Mouse (Mus musculus) neural tube, embryonic 14.5 days (tissue): ENCODE results near the gene Usp1. TPM values are rescaled to one million over a fixed set of nuclear protein-coding genes. Genes with fewer than 3 reads are reported as not detected.
"Not testable (repeated sequence)": the region's sequence is repeated elsewhere in the genome, so short reads cannot be mapped to it uniquely, and the experiment has no call there.

Experiments
- ATAC-seq: fragments of 200-750 bp; cut with Nextera tagmentation; 2 replicates; pipeline ENCODE4 v1.8.0; 2017; ENCODE audit warnings: low read depth, mild to moderate bottlenecking, moderate TSS enrichment, moderate library complexity
- H3K27ac ChIP-seq: fragments of 300-500 bp; sonication (generic); 2 replicates; pipeline ENCODE4 v1.5.1; 2014; ENCODE audit warnings: low read depth, mild to moderate bottlenecking, control low read depth, low read length, moderate library complexity, mixed read lengths
- H3K27me3 ChIP-seq: fragments of 300-500 bp; sonication (generic); 2 replicates; pipeline ENCODE4 v1.6.1; 2014; ENCODE audit warnings: low read length; ENCODE audit not compliant: control insufficient read depth, insufficient read depth
- H3K36me3 ChIP-seq: fragments of 300-500 bp; sonication (generic); 2 replicates; pipeline ENCODE4 v1.6.1; 2014; ENCODE audit warnings: low read length, mixed read lengths; ENCODE audit not compliant: control insufficient read depth, insufficient read depth
- H3K4me1 ChIP-seq: fragments of 300-500 bp; sonication (generic); 2 replicates; pipeline ENCODE4 v1.6.1; 2014; ENCODE audit warnings: low read length; ENCODE audit not compliant: control insufficient read depth, insufficient read depth
- H3K4me2 ChIP-seq: fragments of 300-500 bp; sonication (generic); 2 replicates; pipeline ENCODE4 v1.6.1; 2014; ENCODE audit warnings: mild to moderate bottlenecking, low read depth, low read length, control low read depth
- H3K4me3 ChIP-seq: fragments of 300-500 bp; sonication (generic); 2 replicates; pipeline ENCODE4 v1.5.1; 2014; ENCODE audit warnings: low read depth, low read length, control low read depth, mixed read lengths
- H3K9ac ChIP-seq: fragments of 300-500 bp; sonication (generic); replicated peaks from 2 replicates; pipeline ENCODE4 v1.6.1; 2014; ENCODE audit warnings: low read depth, mild to moderate bottlenecking, control low read depth, low read length, mixed read lengths
- H3K9me3 ChIP-seq: fragments of 300-500 bp; sonication (generic); 2 replicates; pipeline ENCODE4 v1.6.1; 2016; ENCODE audit warnings: low read length; ENCODE audit not compliant: control insufficient read depth
- WGBS: fragments of 180-500 bp; shearing (Covaris S2); extraction: QIAGEN DNeasy Blood & Tissue Kit; methylation state at CpG from one replicate; pipeline ENCODE4 v1.1.7; 2014; 5-methylcytosine and 5-hydroxymethylcytosine counted together
- polyA plus RNA-seq: library from polyadenylated mRNA; unstranded; fragments of >200 nt; fragmentation: Nextera tagmentation; extraction: Ambion mirVana; gene quantifications from 2 replicates; pipeline ENCODE4 v1.2.1, GENCODE M21; 2014

Usp1 gene
- polyA plus RNA-seq, 1 experiment from 2014 or later, result 25.5 TPM

DNA sequence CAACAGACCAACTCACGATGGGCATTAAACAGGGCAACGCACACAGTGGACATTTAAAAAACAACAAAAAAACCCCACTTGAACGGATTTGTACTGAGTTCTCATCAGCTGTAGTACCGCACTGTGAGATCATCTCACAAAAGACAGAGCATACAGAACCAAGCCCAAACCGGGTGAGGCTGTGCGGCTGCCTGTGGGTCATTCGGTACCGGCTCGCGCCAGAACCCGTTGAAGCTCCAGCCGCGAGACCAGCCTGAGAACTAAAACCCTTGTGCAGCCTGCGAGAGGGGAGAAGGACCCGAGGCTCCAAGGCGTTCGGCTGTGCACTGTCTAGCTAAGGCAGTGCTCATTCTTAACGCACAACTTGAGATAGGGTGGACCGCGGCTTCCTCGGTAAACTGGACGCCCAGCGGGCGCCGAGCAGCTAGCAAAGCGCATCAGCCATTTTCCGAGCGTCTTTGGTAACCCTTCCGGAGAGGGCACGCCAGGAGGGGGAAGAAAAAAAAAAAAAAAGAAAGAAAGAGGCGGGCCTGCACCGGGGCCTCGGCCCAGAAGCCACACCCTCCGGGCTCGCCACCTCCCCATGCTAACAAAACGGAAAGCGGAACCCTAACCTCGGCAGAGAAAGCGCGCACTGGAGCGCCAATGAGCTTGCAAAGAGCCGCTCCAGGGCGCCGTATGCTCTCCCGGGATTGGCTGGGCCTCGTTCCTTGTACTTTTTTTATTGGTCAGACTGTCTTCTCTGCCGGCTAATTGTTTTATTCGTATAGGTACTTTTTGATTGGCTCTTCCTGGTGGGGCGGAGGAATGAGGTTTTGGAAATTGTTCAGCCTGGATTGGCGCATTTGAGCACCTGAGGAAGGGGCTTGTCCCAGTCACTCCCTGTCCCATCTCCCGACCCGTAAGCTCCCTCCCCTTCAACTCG lies 705 bp upstream of the Usp1 start:
- peak overlapping the region; percentile 98 for H3K27ac ChIP-seq
- H3K27me3 ChIP-seq, result no peaks in the 10 kb centered on the region
- H3K4me2 ChIP-seq, result peak overlapping the region; percentile 95
- peak overlapping the region; percentile 82 for H3K4me3 ChIP-seq
- peak; percentile 96 for ATAC-seq
- H3K4me1 ChIP-seq, result peaks cover 15% of the 10 kb centered on the region
- no peaks in the 10 kb centered on the region for H3K36me3 ChIP-seq
- H3K9me3 ChIP-seq, result no peaks in the 10 kb centered on the region
- H3K9ac ChIP-seq, result peak overlapping the region; percentile 85
- WGBS, result under 1% methylated on average over 53 of the region's 53 CpGs

GRCm38 (mm10) chr4:98924071-98924905 lies 678 bp downstream of the Usp1 start:
- no peaks in the 10 kb centered on the region for H3K9me3 ChIP-seq
- peak overlapping the region; percentile 95 for H3K4me2 ChIP-seq
- H3K4me3 ChIP-seq, result peak overlapping the region; percentile 82
- H3K4me1 ChIP-seq, result peaks cover 15% of the 10 kb centered on the region
- peak overlapping the region; percentile 98 for H3K27ac ChIP-seq
- under 1% methylated on average over 54 of the region's 66 CpGs for WGBS
- H3K9ac ChIP-seq, result peak overlapping the region; percentile 80
- H3K36me3 ChIP-seq, result no peaks in the 10 kb centered on the region
- peak; percentile 38; the same call in 1 of the 2 replicates for ATAC-seq
- H3K27me3 ChIP-seq, result no peaks in the 10 kb centered on the region

GRCm38 (mm10) chr4:98924906-98925178 lies 1.2 kb downstream of the Usp1 start:
- 0% methylated on average over 2 of the region's 2 CpGs for WGBS
- no peaks in the 10 kb centered on the region for H3K27me3 ChIP-seq
- H3K9me3 ChIP-seq, result no peaks in the 10 kb centered on the region
- H3K4me2 ChIP-seq, result peak overlapping the region; percentile 95
- no peak overlapping the region for H3K9ac ChIP-seq
- peak overlapping the region; percentile 82 for H3K4me3 ChIP-seq
- ATAC-seq, result no peak
- H3K27ac ChIP-seq, result no peak overlapping the region
- H3K36me3 ChIP-seq, result no peaks in the 10 kb centered on the region
- peaks cover 15% of the 10 kb centered on the region for H3K4me1 ChIP-seq

- peak overlapping the region; percentile 95 for H3K4me2 ChIP-seq
- no peaks in the 10 kb centered on the region for H3K27me3 ChIP-seq
- 0 out of 2 replicates have a peak, but pooled peaks cover 2% of the 10 kb centered on the region for H3K36me3 ChIP-seq
- H3K27ac ChIP-seq, result no peak overlapping the region
- ATAC-seq, result no peak
- H3K4me3 ChIP-seq, result no peak overlapping the region; the same call in 1 of the 2 replicates
- peaks cover 15% of the 10 kb centered on the region for H3K4me1 ChIP-seq
- no peak overlapping the region for H3K9ac ChIP-seq
- 38% methylated on average over 6 of the region's 6 CpGs for WGBS
- H3K9me3 ChIP-seq, result no peaks in the 10 kb centered on the region
These were observed 1.7 kb downstream of the Usp1 start for GRCm38 (mm10) chr4:98925250-98925781.

DNA sequence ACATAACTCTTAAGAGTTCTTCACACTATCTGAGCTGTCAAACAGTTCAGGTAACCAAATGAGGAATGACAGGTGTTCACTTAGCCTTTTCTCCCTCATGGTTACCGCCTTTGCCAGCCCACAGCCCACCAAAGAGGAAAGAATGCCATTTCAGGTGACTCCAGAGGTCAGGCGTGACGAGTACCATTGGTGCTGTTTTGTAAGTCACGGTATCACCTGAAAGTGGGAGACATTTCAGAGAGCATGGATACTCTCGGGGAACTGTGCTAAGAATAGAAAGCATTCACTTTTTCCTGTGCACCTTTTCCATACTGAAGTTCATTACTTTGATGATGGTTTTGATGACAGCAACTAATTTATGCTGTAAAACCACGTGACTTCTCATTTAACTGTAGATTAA lies 12.4 kb downstream of the Usp1 start:
- H3K4me1 ChIP-seq, result no peaks in the 10 kb centered on the region
- 86% methylated on average over 6 of the region's 6 CpGs for whole genome bisulfite sequencing
- no peaks in the 10 kb centered on the region for H3K27me3 ChIP-seq
- peaks cover 31% of the 10 kb centered on the region for H3K36me3 ChIP-seq
- H3K9ac ChIP-seq, result no peak overlapping the region
- no peak for ATAC-seq
- no peak overlapping the region for H3K27ac ChIP-seq
- H3K4me2 ChIP-seq, result no peak overlapping the region
- H3K9me3 ChIP-seq, result no peaks in the 10 kb centered on the region
- no peak overlapping the region for H3K4me3 ChIP-seq

DNA sequence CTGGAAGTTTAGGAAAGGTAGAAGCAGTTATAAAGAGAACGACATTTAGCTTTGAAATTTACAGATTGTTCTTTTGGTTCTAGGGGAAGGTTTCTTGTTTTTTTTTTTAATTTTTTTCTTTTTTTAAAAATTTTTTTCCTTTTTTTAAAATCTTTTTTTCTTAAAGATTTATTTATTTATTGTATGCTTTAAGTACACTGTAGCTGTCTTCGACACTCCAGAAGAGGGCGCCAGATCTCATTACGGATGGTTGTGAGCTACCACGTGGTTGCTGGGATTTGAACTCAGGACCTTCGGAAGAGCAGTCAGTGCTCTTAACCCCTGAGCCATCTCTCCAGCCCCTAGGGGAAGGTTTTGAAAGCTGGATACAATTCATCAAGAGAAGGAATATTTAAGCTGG lies 14.6 kb downstream of the Usp1 start:
- H3K9ac ChIP-seq, H3K27me3 ChIP-seq, ATAC-seq, H3K4me1 ChIP-seq, H3K4me3 ChIP-seq, H3K4me2 ChIP-seq, H3K9me3 ChIP-seq, H3K27ac ChIP-seq: not testable (repeated sequence)
- 91% methylated on average over 6 of the region's 6 CpGs for WGBS
- H3K36me3 ChIP-seq, result peaks cover 43% of the 10 kb centered on the region

- no peak overlapping the region for H3K27ac ChIP-seq
- H3K4me2 ChIP-seq, result no peak overlapping the region
- H3K27me3 ChIP-seq, result no peaks in the 10 kb centered on the region
- no peak overlapping the region for H3K4me3 ChIP-seq
- H3K9ac ChIP-seq, result no peak overlapping the region
- ATAC-seq, result no peak
- no peaks in the 10 kb centered on the region for H3K4me1 ChIP-seq
- peaks cover 14% of the 10 kb centered on the region; the same call in 1 of the 2 replicates for H3K36me3 ChIP-seq
- H3K9me3 ChIP-seq, result no peaks in the 10 kb centered on the region
These were observed 27.0 kb downstream of the Usp1 start for GRCm38 (mm10) chr4:98950563-98950962.

DNA sequence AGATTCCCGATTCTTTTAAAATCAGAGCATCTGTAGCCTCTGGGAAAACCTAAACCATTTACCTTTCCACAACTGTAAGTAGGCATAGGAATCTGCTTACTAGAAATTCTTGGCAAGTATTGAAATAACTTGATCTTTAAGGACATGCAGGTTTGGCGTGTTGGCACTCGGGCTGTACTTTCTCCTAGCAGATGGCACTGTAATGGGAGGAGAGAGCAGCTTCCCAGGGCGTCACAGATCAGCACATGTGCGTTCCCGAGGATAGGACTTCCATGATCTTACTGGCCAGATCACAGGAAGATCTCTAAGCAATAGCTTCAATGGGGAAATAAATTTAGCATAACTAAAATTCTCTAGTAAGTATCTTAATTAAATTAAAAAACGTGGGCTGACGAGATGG lies 32.4 kb downstream of the Usp1 start:
- WGBS, result 95% methylated on average over 8 of the region's 8 CpGs
- no peak overlapping the region for H3K4me2 ChIP-seq
- H3K9ac ChIP-seq, result no peak overlapping the region
- no peak overlapping the region for H3K27ac ChIP-seq
- peaks cover 31% of the 10 kb centered on the region for H3K36me3 ChIP-seq
- no peaks in the 10 kb centered on the region for H3K9me3 ChIP-seq
- H3K4me1 ChIP-seq, result no peaks in the 10 kb centered on the region
- no peak for ATAC-seq
- no peak overlapping the region for H3K4me3 ChIP-seq
- H3K27me3 ChIP-seq, result no peaks in the 10 kb centered on the region

GRCm38 (mm10) chr4:98960243-98960642 lies 36.6 kb downstream of the Usp1 start:
- Histone ChIP-seq H3K27ac (no peak overlapping the region), H3K9ac (no peak overlapping the region), H3K36me3 (peaks cover 34% of the 10 kb centered on the region), H3K4me1 (no peaks in the 10 kb centered on the region), H3K4me3 (no peak overlapping the region), H3K27me3 (no peaks in the 10 kb centered on the region), H3K9me3 (no peaks in the 10 kb centered on the region), H3K4me2 (no peak overlapping the region)
- 93% methylated on average over 3 of the region's 3 CpGs for WGBS
- ATAC-seq, result no peak
